Mouse (Mus musculus): ENCODE data around the gene Pth2. TPM values are rescaled to one million over a fixed set of nuclear protein-coding genes. Genes with fewer than 3 reads are reported as not detected.

Gene Pth2
- polyA plus RNA-seq, 1 experiment from 2014 or later = not detected

DNA sequence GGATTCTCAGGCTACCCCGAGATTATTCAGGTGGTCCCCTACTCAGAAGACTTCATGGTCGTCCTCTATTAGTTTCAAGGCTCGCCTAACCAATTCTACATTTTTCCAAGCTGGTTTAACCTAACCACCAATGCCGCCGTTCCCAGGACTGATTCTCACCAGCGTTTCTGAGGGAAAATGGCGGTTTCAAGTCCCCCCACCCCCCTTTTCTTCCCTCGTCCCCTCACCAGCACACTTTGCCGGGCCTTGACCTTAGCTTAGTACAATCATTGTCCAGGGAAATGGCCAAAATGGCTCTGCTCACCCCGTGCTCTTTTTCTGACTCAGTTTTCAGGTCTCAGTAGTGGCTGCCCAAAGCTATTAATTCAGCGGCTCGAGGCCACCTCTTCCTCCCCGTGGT lies 5.4 kb upstream of the Pth2 start:
- H3K4me3 ChIP-seq (replicated peaks) = no peak overlapping the region
- no peak overlapping the region for H3K4me2 ChIP-seq
- WGBS = 4% methylated on average over 13 of the region's 13 CpGs

DNA sequence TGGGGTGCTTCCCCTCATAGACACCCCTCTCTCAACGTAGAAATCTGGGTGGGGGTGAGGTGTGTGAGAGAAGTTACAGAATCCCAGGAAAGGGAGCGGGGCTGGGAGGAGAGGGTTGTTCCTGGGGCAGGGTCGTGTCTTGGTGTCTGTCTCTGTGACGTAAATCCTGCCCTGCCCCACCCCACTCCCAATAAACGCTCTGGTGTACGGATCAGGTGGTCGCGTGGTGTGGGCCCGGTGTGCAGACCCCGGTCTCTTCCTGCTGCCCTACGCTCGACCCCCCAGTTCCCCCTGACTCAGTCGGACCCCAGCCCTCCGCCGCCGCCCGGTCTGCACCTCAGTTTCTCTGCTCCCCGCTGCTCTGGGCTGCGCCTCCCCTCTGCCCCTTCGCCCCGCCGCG lies 4.9 kb upstream of the Pth2 start:
- Histone ChIP-seq H3K27me3 (replicated peaks) (peaks cover 82% of the 10 kb centered on the region), H3K36me3 (no peaks in the 10 kb centered on the region), H3K4me1 (peaks cover 6% of the 10 kb centered on the region), H3K27ac (no peak overlapping the region), H3K9me3 (no peaks in the 10 kb centered on the region), H3K9ac (no peak overlapping the region), H3K4me2 (peak overlapping the region; percentile 32), H3K4me3 (replicated peaks) (peak overlapping the region; percentile 13; the same call in 1 of the 2 replicates)
- WGBS = under 1% methylated on average over 23 of the region's 23 CpGs
- ATAC-seq (ENCODE audit: insufficient read depth, low FRiP score, low read depth) = no peak

More for the DNA sequence above, 5.4 kb upstream of the Pth2 start:
- no peak overlapping the region for H3K9ac ChIP-seq
- H3K27me3 ChIP-seq (replicated peaks) = peaks cover 76% of the 10 kb centered on the region
- H3K9me3 ChIP-seq = no peaks in the 10 kb centered on the region
- no peaks in the 10 kb centered on the region for H3K36me3 ChIP-seq
- H3K27ac ChIP-seq = no peak overlapping the region
- ATAC-seq (ENCODE audit: insufficient read depth, low FRiP score, low read depth) = no peak
- H3K4me1 ChIP-seq = peaks cover 6% of the 10 kb centered on the region

DNA sequence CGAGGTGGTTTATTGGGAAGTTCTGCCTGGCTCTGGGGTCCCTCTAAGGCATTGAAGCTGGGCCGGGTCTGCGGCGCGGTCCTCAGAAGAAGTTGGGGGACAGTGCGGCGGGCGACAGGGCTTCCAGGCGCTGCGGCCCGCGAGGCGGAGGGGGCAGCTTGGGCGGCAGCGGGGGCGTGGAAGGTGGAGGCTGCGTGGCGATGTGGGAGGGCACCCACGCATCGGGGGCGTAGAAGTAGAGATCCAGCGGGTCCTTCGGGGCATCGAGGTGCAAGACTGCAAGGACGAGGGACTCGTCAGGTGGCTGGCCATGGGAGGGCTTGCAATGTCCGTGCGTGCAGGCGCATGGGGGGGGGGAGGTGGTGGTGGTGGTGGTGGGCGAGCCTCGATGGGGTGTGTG lies 4.4 kb upstream of the Pth2 start:
- WGBS = 3% methylated on average over 30 of the region's 31 CpGs
- no peak overlapping the region for H3K27ac ChIP-seq
- no peak for ATAC-seq (ENCODE audit: insufficient read depth, low FRiP score, low read depth)
- H3K4me3 ChIP-seq (replicated peaks) = peak overlapping the region; percentile 13; the same call in 1 of the 2 replicates
- no peak overlapping the region for H3K9ac ChIP-seq
- H3K4me1 ChIP-seq = peaks cover 6% of the 10 kb centered on the region
- no peaks in the 10 kb centered on the region for H3K36me3 ChIP-seq
- H3K9me3 ChIP-seq = no peaks in the 10 kb centered on the region
- peak overlapping the region; percentile 32 for H3K4me2 ChIP-seq
- H3K27me3 ChIP-seq (replicated peaks) = peaks cover 86% of the 10 kb centered on the region

DNA sequence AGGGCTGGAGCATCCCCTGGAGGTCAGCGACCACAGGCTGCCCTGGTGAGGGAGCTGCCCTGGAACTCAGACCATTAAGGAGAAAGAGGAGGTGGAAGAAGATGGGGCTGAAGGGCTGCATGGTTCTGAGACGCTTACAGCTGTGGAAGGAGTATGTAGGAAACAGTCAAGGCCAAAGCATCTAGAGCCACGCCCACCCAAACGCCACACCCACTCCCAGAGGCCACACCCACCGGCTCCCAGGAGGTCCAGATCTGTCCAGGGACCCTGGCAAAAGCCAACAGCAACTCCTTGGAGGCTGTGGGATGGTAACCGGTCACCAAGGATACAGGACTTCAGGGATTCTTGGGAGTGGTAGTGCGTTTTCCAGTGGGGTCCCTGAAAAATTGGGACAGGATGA lies 2.2 kb upstream of the Pth2 start:
- no peak for ATAC-seq (ENCODE audit: insufficient read depth, low FRiP score, low read depth)
- no peaks in the 10 kb centered on the region for H3K9me3 ChIP-seq
- H3K4me2 ChIP-seq = no peak overlapping the region
- no peaks in the 10 kb centered on the region for H3K36me3 ChIP-seq
- H3K4me3 ChIP-seq (replicated peaks) = no peak overlapping the region
- peaks cover 96% of the 10 kb centered on the region for H3K27me3 ChIP-seq (replicated peaks)
- H3K27ac ChIP-seq = no peak overlapping the region
- peaks cover 13% of the 10 kb centered on the region for H3K4me1 ChIP-seq
- no peak overlapping the region for H3K9ac ChIP-seq
- WGBS = 24% methylated on average over 7 of the region's 7 CpGs

DNA sequence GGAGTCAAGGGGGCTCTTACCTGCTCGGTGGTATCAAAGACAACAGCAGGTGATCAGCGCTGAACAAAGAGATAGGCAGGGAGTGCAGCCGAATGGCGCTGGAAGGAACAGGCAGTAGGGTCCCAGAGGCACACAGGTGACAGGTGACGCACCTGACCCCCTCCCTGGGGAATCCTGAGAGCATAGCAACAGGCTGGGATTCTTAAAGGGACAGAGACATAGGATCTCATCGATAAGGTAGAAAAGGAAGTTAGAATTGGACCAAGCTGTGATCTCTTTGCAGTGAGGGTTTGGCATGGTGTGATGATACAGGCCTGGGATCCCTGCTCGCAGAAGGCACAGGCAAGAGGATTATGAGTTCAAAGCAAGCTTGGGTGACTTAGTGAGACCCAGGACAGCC lies 1.3 kb upstream of the Pth2 start, which contains the start of gene Gfy:
TSS of gene Gfy (minus strand) at position 101 of the 400 bp plus-strand sequence.
- no peak within 1 kb of the TSS for H3K9ac ChIP-seq
- peaks cover 13% of the 10 kb centered on the region for H3K4me1 ChIP-seq
- no peak within 1 kb of the TSS for H3K4me2 ChIP-seq
- H3K27ac ChIP-seq = no peak within 1 kb of the TSS
- H3K27me3 ChIP-seq (replicated peaks) = peaks cover 99% of the 10 kb centered on the region
- H3K9me3 ChIP-seq = no peaks in the 10 kb centered on the region
- WGBS = 23% methylated on average over 7 of the region's 7 CpGs
- no peak within 1 kb of the TSS for H3K4me3 ChIP-seq (replicated peaks)
- ATAC-seq (ENCODE audit: insufficient read depth, low FRiP score, low read depth) = no peak
- no peaks in the 10 kb centered on the region for H3K36me3 ChIP-seq

DNA sequence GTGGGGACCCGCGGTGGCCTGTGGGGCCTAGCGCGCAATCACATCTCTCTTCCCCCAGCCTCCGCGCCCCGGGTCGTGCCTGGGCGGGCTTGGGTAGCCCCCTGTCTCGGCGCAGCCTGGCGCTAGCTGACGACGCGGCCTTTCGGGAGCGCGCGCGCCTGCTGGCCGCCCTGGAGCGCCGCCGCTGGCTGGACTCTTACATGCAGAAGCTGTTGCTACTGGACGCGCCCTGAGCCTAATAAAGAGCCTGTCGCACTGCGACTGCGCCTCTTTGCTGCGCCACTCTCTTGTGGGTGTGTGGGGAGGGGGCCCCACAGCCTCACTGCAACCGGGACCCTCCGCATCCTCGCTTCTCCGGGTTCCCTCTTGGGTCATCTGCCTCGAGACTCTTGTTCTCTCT lies 745 bp downstream of the Pth2 start:
- H3K4me3 ChIP-seq (replicated peaks) = no peak overlapping the region

DNA sequence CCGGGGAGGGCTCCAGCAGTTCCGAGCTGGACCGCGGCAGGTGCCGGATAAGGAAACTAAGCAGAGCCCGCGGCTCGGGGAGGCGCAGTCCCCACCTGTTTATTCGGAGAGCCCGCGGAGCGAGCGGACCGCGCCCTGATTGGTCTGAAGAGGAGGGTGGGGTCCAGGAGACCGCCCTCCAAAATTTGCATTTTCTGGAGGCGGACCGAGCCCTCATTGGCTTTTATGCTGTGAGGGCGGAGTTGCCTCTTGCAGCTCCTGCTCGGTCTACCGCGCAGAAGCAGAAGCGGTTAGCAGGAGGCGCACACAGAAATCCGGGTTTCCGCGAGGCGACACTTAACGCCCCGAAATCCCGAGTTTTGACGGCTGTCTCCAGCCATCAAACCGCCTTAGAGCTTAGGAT lies 1.4 kb downstream of the Pth2 start:
- Histone ChIP-seq H3K9me3 (no peaks in the 10 kb centered on the region), H3K4me1 (peaks cover 7% of the 10 kb centered on the region; the same call in 1 of the 2 replicates), H3K4me2 (peak overlapping the region; percentile 66), H3K27ac (no peak overlapping the region), H3K27me3 (replicated peaks) (peaks cover 93% of the 10 kb centered on the region), H3K4me3 (replicated peaks) (peak overlapping the region; percentile 32), H3K36me3 (no peaks in the 10 kb centered on the region), H3K9ac (no peak overlapping the region)
- ATAC-seq (ENCODE audit: insufficient read depth, low FRiP score, low read depth) = peak; percentile 93
- under 1% methylated on average over 34 of the region's 34 CpGs for WGBS

More for the DNA sequence above, 745 bp downstream of the Pth2 start:
- Histone ChIP-seq H3K4me2 (peak overlapping the region; percentile 66), H3K9me3 (no peaks in the 10 kb centered on the region), H3K36me3 (no peaks in the 10 kb centered on the region), H3K9ac (no peak overlapping the region), H3K4me1 (peaks cover 7% of the 10 kb centered on the region; the same call in 1 of the 2 replicates), H3K27ac (no peak overlapping the region), H3K27me3 (replicated peaks) (peaks cover 96% of the 10 kb centered on the region)
- no peak for ATAC-seq (ENCODE audit: insufficient read depth, low FRiP score, low read depth)
- WGBS = 6% methylated on average over 35 of the region's 35 CpGs

DNA sequence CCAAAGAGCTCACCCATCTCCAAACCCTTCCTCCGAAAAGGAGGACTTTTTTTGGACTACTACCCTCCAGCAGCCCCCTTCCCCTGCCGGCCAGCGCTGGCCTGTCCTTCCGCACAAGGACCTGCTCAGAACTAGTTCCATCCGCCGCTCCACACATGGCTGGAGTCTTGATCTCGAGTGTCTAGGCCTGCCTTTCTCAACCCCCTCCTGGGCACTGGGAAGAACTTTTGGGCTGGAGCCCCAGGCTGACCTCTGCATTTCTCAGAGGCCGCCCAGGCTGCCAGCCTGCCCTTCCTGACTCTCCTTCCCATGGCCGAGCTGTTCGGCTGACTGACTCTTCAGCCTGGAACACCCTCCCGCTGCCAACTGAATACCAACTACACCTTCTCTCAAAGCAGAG lies 1.8 kb downstream of the Pth2 start:
- H3K4me3 ChIP-seq (replicated peaks) = peak overlapping the region; percentile 32
- H3K36me3 ChIP-seq = no peaks in the 10 kb centered on the region
- peaks cover 7% of the 10 kb centered on the region; the same call in 1 of the 2 replicates for H3K4me1 ChIP-seq
- peaks cover 89% of the 10 kb centered on the region for H3K27me3 ChIP-seq (replicated peaks)
- no peak overlapping the region for H3K9ac ChIP-seq
- WGBS = 11% methylated on average over 11 of the region's 11 CpGs
- ATAC-seq (ENCODE audit: insufficient read depth, low FRiP score, low read depth) = no peak
- H3K27ac ChIP-seq = no peak overlapping the region
- H3K9me3 ChIP-seq = no peaks in the 10 kb centered on the region
- peak overlapping the region; percentile 66 for H3K4me2 ChIP-seq

DNA sequence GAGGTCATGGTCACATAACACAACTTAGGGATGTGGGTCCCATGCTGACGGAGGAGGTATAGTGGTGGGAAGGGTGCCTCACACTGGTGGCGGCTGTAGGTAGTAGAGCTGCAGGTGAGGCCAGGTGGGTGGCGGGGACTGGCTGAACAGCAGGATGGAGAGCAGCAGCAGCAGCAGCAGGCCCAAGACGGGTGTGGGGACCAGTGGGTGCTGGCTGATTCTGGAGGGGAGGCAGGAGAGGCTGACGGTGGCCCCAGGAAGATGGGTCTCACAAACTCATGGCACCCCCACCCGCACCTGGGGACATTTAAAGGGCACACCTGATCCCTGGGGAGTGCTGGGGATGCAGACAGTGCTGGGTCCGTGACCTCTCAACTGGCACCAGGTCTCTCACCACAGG lies 2.9 kb downstream of the Pth2 start:
- no peak overlapping the region for H3K4me2 ChIP-seq
- H3K27ac ChIP-seq = no peak overlapping the region
- H3K4me3 ChIP-seq (replicated peaks) = no peak overlapping the region
- H3K36me3 ChIP-seq = no peaks in the 10 kb centered on the region
- WGBS = 58% methylated on average over 7 of the region's 7 CpGs
- no peaks in the 10 kb centered on the region for H3K9me3 ChIP-seq
- no peak for ATAC-seq (ENCODE audit: insufficient read depth, low FRiP score, low read depth)
- peaks cover 7% of the 10 kb centered on the region; the same call in 1 of the 2 replicates for H3K4me1 ChIP-seq
- peaks cover 82% of the 10 kb centered on the region for H3K27me3 ChIP-seq (replicated peaks)
- H3K9ac ChIP-seq = no peak overlapping the region

DNA sequence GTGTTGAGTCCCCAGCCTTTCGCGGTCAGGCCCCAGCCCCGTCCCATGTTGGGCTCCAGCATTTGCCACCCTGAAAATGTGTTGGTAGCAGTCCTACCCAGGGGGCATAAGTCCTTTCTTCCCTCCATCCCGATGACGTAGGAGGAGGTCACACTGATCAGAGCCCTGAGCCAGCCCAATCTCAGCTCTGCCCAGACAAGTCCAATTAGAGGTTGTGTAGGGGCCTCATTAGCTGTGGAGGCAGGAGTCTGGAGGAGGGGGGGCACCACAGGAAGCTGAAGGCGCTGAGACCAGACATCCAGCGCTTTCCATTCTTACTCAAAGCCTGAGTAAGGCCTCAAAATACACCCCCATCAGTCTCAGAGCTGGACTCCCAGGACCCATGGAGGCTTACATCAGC lies 5.1 kb downstream of the Pth2 start:
- H3K4me2 ChIP-seq = no peak overlapping the region
- H3K9ac ChIP-seq = no peak overlapping the region
- 67% methylated on average over 7 of the region's 7 CpGs for WGBS
- H3K27me3 ChIP-seq (replicated peaks) = peaks cover 75% of the 10 kb centered on the region
- no peak overlapping the region for H3K4me3 ChIP-seq (replicated peaks)
- H3K4me1 ChIP-seq = peaks cover 7% of the 10 kb centered on the region; the same call in 1 of the 2 replicates
- no peak overlapping the region for H3K27ac ChIP-seq
- H3K36me3 ChIP-seq = no peaks in the 10 kb centered on the region
- no peaks in the 10 kb centered on the region for H3K9me3 ChIP-seq
- ATAC-seq (ENCODE audit: insufficient read depth, low FRiP score, low read depth) = no peak

DNA sequence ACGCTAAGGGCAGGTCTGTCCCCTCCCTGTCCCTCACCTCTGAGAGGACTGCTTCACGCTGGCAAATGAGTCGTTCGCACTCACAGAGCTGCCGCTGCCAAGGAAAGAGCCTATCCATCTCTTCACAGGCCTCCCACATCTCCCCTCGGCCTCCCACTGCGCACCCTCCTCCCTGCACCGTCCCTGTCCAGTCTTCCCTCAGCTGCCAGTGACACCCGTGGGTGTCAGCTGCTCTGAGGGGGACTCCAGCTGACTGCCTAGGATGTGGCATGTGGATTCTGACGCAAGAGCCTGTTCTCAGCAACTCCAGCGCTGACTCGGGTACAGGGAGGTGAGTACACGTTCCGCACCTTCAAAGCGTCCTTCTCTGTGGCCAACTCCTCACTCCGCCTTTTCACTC lies 8.8 kb downstream of the Pth2 start:
- H3K4me3 ChIP-seq (replicated peaks) = no peak overlapping the region
- no peaks in the 10 kb centered on the region for H3K36me3 ChIP-seq
- no peak overlapping the region for H3K27ac ChIP-seq
- peaks cover 44% of the 10 kb centered on the region for H3K27me3 ChIP-seq (replicated peaks)
- 0 out of 2 replicates have a peak, but pooled peaks cover 7% of the 10 kb centered on the region for H3K4me1 ChIP-seq
- no peaks in the 10 kb centered on the region for H3K9me3 ChIP-seq
- no peak overlapping the region for H3K9ac ChIP-seq
- H3K4me2 ChIP-seq = no peak overlapping the region
- ATAC-seq (ENCODE audit: insufficient read depth, low FRiP score, low read depth) = no peak
- 47% methylated on average over 16 of the region's 16 CpGs for whole genome bisulfite sequencing

DNA sequence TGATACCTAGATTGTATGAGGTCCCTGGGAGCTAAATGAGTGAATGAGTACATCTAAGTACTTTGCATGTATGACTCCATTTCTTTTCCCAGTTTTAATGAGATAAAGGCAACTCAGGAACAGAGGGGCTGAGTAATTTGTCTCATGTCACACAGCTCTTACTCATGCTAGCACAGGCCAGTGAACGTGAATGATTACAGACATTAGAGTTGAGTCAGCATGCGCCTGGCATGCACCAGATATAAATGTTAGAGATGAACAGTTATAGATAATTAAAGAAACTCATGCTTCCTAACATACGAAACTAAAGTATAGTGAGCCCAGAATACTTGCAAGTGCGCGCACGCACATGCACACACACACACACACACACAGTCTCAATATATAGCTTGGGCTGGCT lies 9.4 kb downstream of the Pth2 start:
- peaks cover 38% of the 10 kb centered on the region for H3K27me3 ChIP-seq (replicated peaks)
- no peak for ATAC-seq (ENCODE audit: insufficient read depth, low FRiP score, low read depth)

DNA sequence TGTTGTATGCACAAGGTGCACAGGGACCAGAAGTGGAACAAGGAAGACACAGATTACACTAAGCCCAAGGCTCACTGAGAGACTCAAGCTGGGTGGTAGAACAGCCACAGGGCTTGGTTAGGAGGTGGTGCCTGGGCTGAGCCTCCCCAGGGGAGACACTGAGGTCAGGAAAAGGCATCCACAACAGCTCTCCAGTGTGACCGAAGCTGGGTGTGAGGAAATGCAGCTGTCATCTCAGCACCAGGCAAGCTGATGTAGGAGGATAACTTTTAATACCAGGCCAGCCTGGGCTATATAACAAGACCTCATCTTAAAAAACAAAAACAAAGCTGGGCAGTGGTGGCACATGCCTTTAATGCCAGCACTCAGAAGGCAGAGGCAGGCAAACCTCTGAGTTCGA lies 10.4 kb downstream of the Pth2 start:
- Histone ChIP-seq H3K9me3 (no peaks in the 10 kb centered on the region), H3K27ac (no peak overlapping the region), H3K4me3 (replicated peaks) (no peak overlapping the region), H3K9ac (no peak overlapping the region), H3K36me3 (no peaks in the 10 kb centered on the region), H3K27me3 (replicated peaks) (peaks cover 29% of the 10 kb centered on the region), H3K4me1 (0 out of 2 replicates have a peak, but pooled peaks cover 7% of the 10 kb centered on the region), H3K4me2 (no peak overlapping the region)
- 55% methylated on average over 2 of the region's 2 CpGs for WGBS
- ATAC-seq (ENCODE audit: insufficient read depth, low FRiP score, low read depth) = no peak

More for the DNA sequence above, 9.4 kb downstream of the Pth2 start:
- Histone ChIP-seq H3K9me3 (no peaks in the 10 kb centered on the region), H3K4me2 (no peak overlapping the region), H3K36me3 (no peaks in the 10 kb centered on the region), H3K4me3 (replicated peaks) (no peak overlapping the region), H3K9ac (no peak overlapping the region), H3K4me1 (0 out of 2 replicates have a peak, but pooled peaks cover 7% of the 10 kb centered on the region), H3K27ac (no peak overlapping the region)
- WGBS = 88% methylated on average over 6 of the region's 6 CpGs

Data from stomach, embryonic 15.5 days (tissue).